Mouse (Mus musculus) C2C12 (cell line): ENCODE data around the gene Ctnna2.

ENCODE experiments used
- CEBPB ChIP-seq: IDR thresholded peaks from one replicate; pipeline ENCODE4 v1.6.1; 2011; ENCODE audit warnings: low read depth, mild to moderate bottlenecking, control low read depth, moderate library complexity
- CTCF ChIP-seq: IDR thresholded peaks from one replicate; pipeline ENCODE4 v1.5.1; 2011; ENCODE audit not compliant: control insufficient read depth, insufficient read depth, insufficient read length
- MAX ChIP-seq: IDR thresholded peaks from one replicate; pipeline ENCODE4 v1.6.1; 2011; ENCODE audit warnings: mild to moderate bottlenecking, control low read depth
- MYOG ChIP-seq: IDR thresholded peaks from one replicate; pipeline ENCODE4 v1.6.1; 2011; ENCODE audit not compliant: control insufficient read depth, insufficient read length; ENCODE audit errors: extremely low read depth
- USF1 ChIP-seq: IDR thresholded peaks from one replicate; pipeline ENCODE4 v1.6.1; 2011; ENCODE audit warnings: low read depth, mild to moderate bottlenecking, control low read depth, moderate library complexity

- no peak for TF ChIP-seq CEBPB
- TF ChIP-seq CTCF, result no peak
- no peak for TF ChIP-seq MYOG
- TF ChIP-seq MAX, result no peak
- no peak for TF ChIP-seq USF1
These were observed 931.9 kb downstream of the Ctnna2 start for GRCm38 (mm10) chr6:77047568-77047967.
